Mouse (Mus musculus) testis, adult 10 weeks (tissue): Measurements from ENCODE around the gene Agps. TPM values are rescaled to one million over a fixed set of nuclear protein-coding genes. Genes with fewer than 3 reads are reported as not detected.

ENCODE experiments used
- polyA plus RNA-seq: library from polyadenylated mRNA; stranded (reverse); fragments of 350-450 nt; fragmentation: Illumina TruSeq; extraction: RNeasy Lipid Tissue Mini Kit (QIAGEN cat#74804); gene quantifications from one replicate; pipeline ENCODE4 v1.2.3, GENCODE M21; 2014; ENCODE audit warnings: low read depth, low replicate concordance

Agps gene
- 22.4 TPM for polyA plus RNA-seq

GRCm38 (mm10) chr2:75831881-75832633 is at the start of gene Agps:
TSS of gene Agps (plus strand) at chr2:75832177.

GRCm38 (mm10) chr2:75938117-75939063 is 106.4 kb downstream of the Agps start, which contains the start of gene Ttc30b:
TSS of gene Ttc30b (minus strand) at chr2:75938585.

GRCm38 (mm10) chr2:75977752-75978368 is 145.9 kb downstream of the Agps start, which contains the start of gene Ttc30a2:
TSS of gene Ttc30a2 (minus strand) at chr2:75978170.

Other genes with a start within 250 kb of the Agps start
- 797 TPM for gene Hnrnpa3, start 172.9 kb upstream of the Agps start, polyA plus RNA-seq
- gene Nfe2l2, start 127.5 kb upstream of the Agps start, polyA plus RNA-seq: 30.6 TPM
- 14.5 TPM for gene Ttc30b, start 106.4 kb downstream of the Agps start, polyA plus RNA-seq
- gene Ttc30a2, start 146.0 kb downstream of the Agps start, polyA plus RNA-seq: 259 TPM
- gene Ttc30a1, start 149.8 kb downstream of the Agps start, polyA plus RNA-seq: 40.6 TPM